Mouse (Mus musculus): Measurements from ENCODE around the gene Rpl9-ps6.

DNA sequence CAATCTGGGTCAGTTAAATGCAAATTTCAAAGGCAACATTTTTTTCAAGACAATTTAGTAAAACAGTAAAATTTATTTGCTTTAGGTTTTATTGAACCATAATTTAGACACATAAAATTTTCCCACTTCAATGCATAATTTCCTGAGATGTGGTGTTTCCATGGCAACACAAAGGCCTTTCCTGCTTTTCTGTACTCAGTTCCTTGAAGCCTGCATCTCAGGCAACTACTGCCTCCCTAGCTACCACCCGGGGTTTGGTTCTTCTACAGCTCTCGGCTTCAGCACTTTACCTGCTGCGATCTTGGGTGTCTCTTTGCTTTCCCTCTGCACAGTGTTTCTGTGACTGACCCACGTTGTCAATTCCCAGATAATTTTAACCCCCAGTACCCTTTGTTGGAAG, 14.1 kb downstream of the Rpl9-ps6 start:
- TF ChIP-seq GATA1 (IDR thresholded peaks at IDR 0.05; ENCODE audit: low read length) (no peak), TAL1 (IDR thresholded peaks at IDR 0.05; ENCODE audit: low read length) (no peak)

All from erythroblast, embryonic 14.5 days (primary cell).